Mouse (Mus musculus): ENCODE data around the gene Eno1. TPM values are rescaled to one million over a fixed set of nuclear protein-coding genes. Genes with fewer than 3 reads are reported as not detected.

The Eno1 gene
- polyA plus RNA-seq, 1 experiment from 2014 or later: 1,398 TPM

GRCm38 (mm10) chr4:150240381-150240886, 3.9 kb downstream of the Eno1 start:
- H3K9me3 ChIP-seq (replicated peaks): no peaks in the 10 kb centered on the region
- H3K4me3 ChIP-seq: no peak overlapping the region
- peaks cover 50% of the 10 kb centered on the region for H3K4me1 ChIP-seq
- WGBS: 79% methylated on average over 1 of the region's 1 CpGs
- H3K9ac ChIP-seq: no peak overlapping the region
- no peak for ATAC-seq (ENCODE audit: low FRiP score)
- no peaks in the 10 kb centered on the region for H3K27me3 ChIP-seq
- no peak overlapping the region for H3K27ac ChIP-seq
- H3K4me2 ChIP-seq (replicated peaks): no peak overlapping the region
- peaks cover 49% of the 10 kb centered on the region for H3K36me3 ChIP-seq

- H3K9ac ChIP-seq: peak overlapping the region; percentile 29; the same call in 1 of the 2 replicates
- H3K4me3 ChIP-seq: no peak overlapping the region
- H3K4me2 ChIP-seq (replicated peaks): no peak overlapping the region
- H3K9me3 ChIP-seq (replicated peaks): no peaks in the 10 kb centered on the region
- 67% methylated on average over 4 of the region's 4 CpGs for WGBS
- H3K27me3 ChIP-seq: no peaks in the 10 kb centered on the region
- H3K27ac ChIP-seq: no peak overlapping the region
- peaks cover 62% of the 10 kb centered on the region for H3K36me3 ChIP-seq
- no peak for ATAC-seq (ENCODE audit: low FRiP score)
- H3K4me1 ChIP-seq: peaks cover 47% of the 10 kb centered on the region
Observed at GRCm38 (mm10) chr4:150241708-150242107, 5.2 kb downstream of the Eno1 start.

GRCm38 (mm10) chr4:150242745-150243144, 6.2 kb downstream of the Eno1 start:
- ATAC-seq (ENCODE audit: low FRiP score): no peak
- H3K4me1 ChIP-seq: peaks cover 45% of the 10 kb centered on the region
- H3K9ac ChIP-seq: no peak overlapping the region

GRCm38 (mm10) chr4:150245876-150246275, 9.4 kb downstream of the Eno1 start:
- H3K36me3 ChIP-seq: peaks cover 88% of the 10 kb centered on the region
- ATAC-seq (ENCODE audit: low FRiP score): no peak
- no peaks in the 10 kb centered on the region for H3K27me3 ChIP-seq
- H3K27ac ChIP-seq: no peak overlapping the region
- no peak overlapping the region for H3K9ac ChIP-seq
- 77% methylated on average over 2 of the region's 2 CpGs for WGBS
- H3K4me1 ChIP-seq: peaks cover 28% of the 10 kb centered on the region
- H3K9me3 ChIP-seq (replicated peaks): no peaks in the 10 kb centered on the region
- no peak overlapping the region for H3K4me2 ChIP-seq (replicated peaks)
- H3K4me3 ChIP-seq: no peak overlapping the region

More at GRCm38 (mm10) chr4:150242745-150243144, 6.2 kb downstream of the Eno1 start:
- Histone ChIP-seq H3K9me3 (replicated peaks) (no peaks in the 10 kb centered on the region), H3K4me2 (replicated peaks) (no peak overlapping the region), H3K27ac (no peak overlapping the region), H3K27me3 (no peaks in the 10 kb centered on the region), H3K4me3 (no peak overlapping the region), H3K36me3 (peaks cover 72% of the 10 kb centered on the region)
- 81% methylated on average over 5 of the region's 5 CpGs for WGBS

GRCm38 (mm10) chr4:150248009-150248408, 11.5 kb downstream of the Eno1 start:
- 65% methylated on average over 5 of the region's 5 CpGs for WGBS
- H3K27ac ChIP-seq: no peak overlapping the region
- H3K9me3 ChIP-seq (replicated peaks): no peaks in the 10 kb centered on the region
- ATAC-seq (ENCODE audit: low FRiP score): peak; percentile 51
- H3K27me3 ChIP-seq: no peaks in the 10 kb centered on the region
- H3K4me3 ChIP-seq: no peak overlapping the region
- H3K4me2 ChIP-seq (replicated peaks): no peak overlapping the region
- H3K36me3 ChIP-seq: peaks cover 73% of the 10 kb centered on the region
- H3K4me1 ChIP-seq: peaks cover 25% of the 10 kb centered on the region
- no peak overlapping the region for H3K9ac ChIP-seq

GRCm38 (mm10) chr4:150248917-150249316, 12.4 kb downstream of the Eno1 start:
- H3K4me1 ChIP-seq: peaks cover 22% of the 10 kb centered on the region
- no peak overlapping the region for H3K4me2 ChIP-seq (replicated peaks)
- no peak for ATAC-seq (ENCODE audit: low FRiP score)
- no peaks in the 10 kb centered on the region for H3K27me3 ChIP-seq
- H3K36me3 ChIP-seq: peaks cover 64% of the 10 kb centered on the region
- no peak overlapping the region for H3K4me3 ChIP-seq
- WGBS: 81% methylated on average over 5 of the region's 5 CpGs
- no peak overlapping the region for H3K27ac ChIP-seq
- no peak overlapping the region for H3K9ac ChIP-seq
- no peaks in the 10 kb centered on the region for H3K9me3 ChIP-seq (replicated peaks)

GRCm38 (mm10) chr4:150249731-150250270, 13.3 kb downstream of the Eno1 start:
- 79% methylated on average over 5 of the region's 5 CpGs for WGBS
- Histone ChIP-seq H3K9me3 (replicated peaks) (no peaks in the 10 kb centered on the region), H3K4me3 (no peak overlapping the region), H3K36me3 (peaks cover 55% of the 10 kb centered on the region), H3K27ac (0 out of 2 replicates have a peak overlapping the region, but pooled peaks have one; percentile 77), H3K4me2 (replicated peaks) (no peak overlapping the region), H3K27me3 (no peaks in the 10 kb centered on the region), H3K4me1 (peaks cover 22% of the 10 kb centered on the region), H3K9ac (no peak overlapping the region)
- ATAC-seq (ENCODE audit: low FRiP score): no peak

- Histone ChIP-seq H3K36me3 (peaks cover 46% of the 10 kb centered on the region), H3K27ac (peak overlapping the region; percentile 77), H3K4me3 (no peak overlapping the region), H3K4me2 (replicated peaks) (no peak overlapping the region), H3K4me1 (peaks cover 22% of the 10 kb centered on the region), H3K9me3 (replicated peaks) (no peaks in the 10 kb centered on the region), H3K27me3 (no peaks in the 10 kb centered on the region), H3K9ac (no peak overlapping the region)
- 38% methylated on average over 18 of the region's 18 CpGs for WGBS
- peak; percentile 51 for ATAC-seq (ENCODE audit: low FRiP score)
Observed at GRCm38 (mm10) chr4:150250549-150251422, 14.3 kb downstream of the Eno1 start.

- H3K36me3 ChIP-seq: peaks cover 12% of the 10 kb centered on the region
Observed at GRCm38 (mm10) chr4:150254416-150254815, 17.9 kb downstream of the Eno1 start.

GRCm38 (mm10) chr4:150255181-150255580, 18.7 kb downstream of the Eno1 start:
- Histone ChIP-seq H3K36me3 (peaks cover 7% of the 10 kb centered on the region; the same call in 1 of the 2 replicates), H3K4me1 (peaks cover 45% of the 10 kb centered on the region), H3K4me3 (no peak overlapping the region), H3K27me3 (no peaks in the 10 kb centered on the region), H3K27ac (0 out of 2 replicates have a peak overlapping the region, but pooled peaks have one; percentile 30), H3K9ac (no peak overlapping the region), H3K9me3 (replicated peaks) (no peaks in the 10 kb centered on the region), H3K4me2 (replicated peaks) (no peak overlapping the region)
- ATAC-seq (ENCODE audit: low FRiP score): no peak
- WGBS: 83% methylated on average over 7 of the region's 7 CpGs

More at GRCm38 (mm10) chr4:150254416-150254815, 17.9 kb downstream of the Eno1 start:
- 77% methylated on average over 4 of the region's 4 CpGs for whole genome bisulfite sequencing
- H3K4me2 ChIP-seq (replicated peaks): no peak overlapping the region
- 0 out of 2 replicates have a peak overlapping the region, but pooled peaks have one; percentile 24 for H3K27ac ChIP-seq
- no peaks in the 10 kb centered on the region for H3K9me3 ChIP-seq (replicated peaks)
- no peak overlapping the region for H3K4me3 ChIP-seq
- H3K27me3 ChIP-seq: no peaks in the 10 kb centered on the region
- peaks cover 45% of the 10 kb centered on the region for H3K4me1 ChIP-seq
- ATAC-seq (ENCODE audit: low FRiP score): no peak
- no peak overlapping the region for H3K9ac ChIP-seq

GRCm38 (mm10) chr4:150257252-150258204, 21.0 kb downstream of the Eno1 start:
- Histone ChIP-seq H3K27ac (peak overlapping the region; percentile 67; the same call in 1 of the 2 replicates), H3K4me2 (replicated peaks) (no peak overlapping the region), H3K4me3 (no peak overlapping the region), H3K9me3 (replicated peaks) (no peaks in the 10 kb centered on the region), H3K4me1 (peaks cover 31% of the 10 kb centered on the region), H3K36me3 (peaks cover 5% of the 10 kb centered on the region; the same call in 1 of the 2 replicates), H3K9ac (peak overlapping the region; percentile 27; the same call in 1 of the 2 replicates), H3K27me3 (no peaks in the 10 kb centered on the region)
- peak; percentile 73; the same call in 1 of the 2 replicates for ATAC-seq (ENCODE audit: low FRiP score)
- WGBS: 56% methylated on average over 20 of the region's 20 CpGs

All from hindbrain, embryonic 12.5 days (tissue).